ENCODE assay signal across 33 mouse cellular contexts in genomic region chr13:113202184-113202583, GRCm38 (mm10). TPM values are rescaled to one million over a fixed set of nuclear protein-coding genes. Genes with fewer than 3 reads are reported as not detected.
A peak's percentile ranks its signal among the peaks of the same experiment; 100 is the strongest.
DNase-seq lines count a peak whose midpoint lies in the region; ATAC-seq and TF ChIP-seq lines count a peak whose summit lies in the region.
"Had no signal": no experiment of that assay in that cellular context is flagged by ENCODE, and none has a peak within 500 bp of the region (broad histone marks: within the 10 kb centered on the region; RNA-seq: fewer than 3 reads in every experiment).

No protein-coding gene starts in this region.

- no peak for TF ChIP-seq POLR2A in myocyte (IDR thresholded peaks at IDR 0.05; ENCODE audit: insufficient read length, low read depth)

- H3K9me3 ChIP-seq in midbrain, embryonic 10.5 days (replicated peaks), result no peaks in the 10 kb centered on the region
- H3K9me3 ChIP-seq in midbrain, embryonic 16.5 days (replicated peaks; ENCODE audit: control insufficient read depth, low read length, poor library complexity, severe bottlenecking), result no peaks in the 10 kb centered on the region
- no peaks in the 10 kb centered on the region for H3K9me3 ChIP-seq in hindbrain, embryonic 14.5 days (ENCODE audit: control insufficient read depth, low read length)
- H3K9me3 ChIP-seq: embryonic facial prominence, embryonic 12.5 days; embryonic facial prominence, embryonic 15.5 days; forebrain, embryonic 10.5 days; forebrain, embryonic 13.5 days; G1E; heart, embryonic 13.5 days; hindbrain, embryonic 15.5 days had no signal

- no peaks in the 10 kb centered on the region for H3K79me2 ChIP-seq in myocyte (ENCODE audit: control insufficient read depth, insufficient read depth)

- DNase-seq in midbrain, embryonic 10.5 days (ENCODE audit: low spot score), result peak; percentile 3
- DNase-seq in Muller cell, postnatal 12 days (ENCODE audit: inconsistent ontology term), result peak; percentile 70
- no peak for DNase-seq in hindbrain, embryonic 14.5 days (ENCODE audit: low spot score)
- DNase-seq: adrenal gland, postnatal 10 days; adrenal gland, postnatal 36 days; cerebellum, adult 18-20 months; cerebellum, adult 9-10 months; cerebellum, postnatal 25 days; gastrocnemius, adult 2 months; gastrocnemius, postnatal 14 days; heart, postnatal 14 days; heart, postnatal 4 days; kidney, adult 2 months had no signal

- no peak overlapping the region for H3K27ac ChIP-seq in midbrain, embryonic 10.5 days (replicated peaks)
- no peak overlapping the region for H3K27ac ChIP-seq in midbrain, embryonic 16.5 days (ENCODE audit: low read length)
- no peak overlapping the region for H3K27ac ChIP-seq in hindbrain, embryonic 14.5 days
- H3K27ac ChIP-seq: embryonic facial prominence, embryonic 12.5 days; embryonic facial prominence, embryonic 15.5 days; forebrain, embryonic 10.5 days; forebrain, embryonic 13.5 days; gastrocnemius, adult 2 months; heart, embryonic 13.5 days; hindbrain, embryonic 15.5 days had no signal

- H3K9ac ChIP-seq in midbrain, embryonic 16.5 days (ENCODE audit: low read depth, low read length), result no peak overlapping the region
- H3K9ac ChIP-seq in hindbrain, embryonic 14.5 days, result no peak overlapping the region
- H3K9ac ChIP-seq: embryonic facial prominence, embryonic 12.5 days; embryonic facial prominence, embryonic 15.5 days; forebrain, embryonic 13.5 days; heart, embryonic 13.5 days; hindbrain, embryonic 15.5 days had no signal

- no peak overlapping the region for H3K4me3 ChIP-seq in midbrain, embryonic 10.5 days
- H3K4me3 ChIP-seq in midbrain, embryonic 16.5 days (ENCODE audit: low read depth, low read length), result no peak overlapping the region
- no peak overlapping the region for H3K4me3 ChIP-seq in myocyte
- H3K4me3 ChIP-seq in hindbrain, embryonic 14.5 days (replicated peaks; ENCODE audit: low read length), result no peak overlapping the region
- H3K4me3 ChIP-seq: embryonic facial prominence, embryonic 12.5 days; embryonic facial prominence, embryonic 15.5 days; erythroblast, embryonic 14.5 days; forebrain, embryonic 10.5 days; forebrain, embryonic 13.5 days; gastrocnemius, adult 2 months; heart, embryonic 13.5 days; hindbrain, embryonic 15.5 days had no signal

- WGBS in midbrain, embryonic 10.5 days, result 81% methylated on average over 4 of the region's 4 CpGs
- WGBS in midbrain, embryonic 16.5 days, result 83% methylated on average over 4 of the region's 4 CpGs
- 71% methylated on average over 4 of the region's 4 CpGs for whole genome bisulfite sequencing in hindbrain, embryonic 14.5 days

- peaks cover 24% of the 10 kb centered on the region for H3K4me1 ChIP-seq in midbrain, embryonic 10.5 days
- H3K4me1 ChIP-seq in midbrain, embryonic 16.5 days (ENCODE audit: control insufficient read depth, insufficient read depth, low read length), result no peaks in the 10 kb centered on the region
- no peaks in the 10 kb centered on the region for H3K4me1 ChIP-seq in hindbrain, embryonic 14.5 days (replicated peaks; ENCODE audit: control insufficient read depth, insufficient read depth, low read length)
- H3K4me1 ChIP-seq: embryonic facial prominence, embryonic 15.5 days; forebrain, embryonic 13.5 days; hindbrain, embryonic 15.5 days had no signal

- 0 out of 2 replicates have a peak, but pooled peaks cover 4% of the 10 kb centered on the region for H3K27me3 ChIP-seq in midbrain, embryonic 10.5 days (ENCODE audit: low read depth, poor library complexity, severe bottlenecking)
- H3K27me3 ChIP-seq in midbrain, embryonic 16.5 days (ENCODE audit: control insufficient read depth, insufficient read depth, low read depth, low read length), result no peaks in the 10 kb centered on the region
- H3K27me3 ChIP-seq in myocyte (ENCODE audit: control insufficient read depth, insufficient read depth, insufficient read length), result no peaks in the 10 kb centered on the region
- H3K27me3 ChIP-seq in hindbrain, embryonic 14.5 days (ENCODE audit: control insufficient read depth, insufficient read depth, low read length), result no peaks in the 10 kb centered on the region
- H3K27me3 ChIP-seq: CH12.LX; embryonic facial prominence, embryonic 12.5 days; embryonic facial prominence, embryonic 15.5 days; forebrain, embryonic 13.5 days; heart, embryonic 13.5 days; hindbrain, embryonic 15.5 days had no signal

- ATAC-seq in midbrain, embryonic 16.5 days, result no peak
- ATAC-seq in erythroid progenitor cell, adult 5-6 weeks (replicated peaks; ENCODE audit: low FRiP score, poor library complexity, severe bottlenecking), result no peak
- ATAC-seq in hindbrain, embryonic 14.5 days (ENCODE audit: low FRiP score), result no peak
- ATAC-seq: forebrain, embryonic 13.5 days; forebrain, embryonic 16.5 days; intestine, postnatal 0 days had no signal

- H3K36me3 ChIP-seq in midbrain, embryonic 10.5 days, result no peaks in the 10 kb centered on the region
- no peaks in the 10 kb centered on the region for H3K36me3 ChIP-seq in midbrain, embryonic 16.5 days (ENCODE audit: control insufficient read depth, insufficient read depth, low read length)
- H3K36me3 ChIP-seq in myocyte (ENCODE audit: control insufficient read depth, insufficient read depth), result no peaks in the 10 kb centered on the region
- no peaks in the 10 kb centered on the region for H3K36me3 ChIP-seq in hindbrain, embryonic 14.5 days (replicated peaks; ENCODE audit: control insufficient read depth, insufficient read depth)
- H3K36me3 ChIP-seq: embryonic facial prominence, embryonic 12.5 days; embryonic facial prominence, embryonic 15.5 days; forebrain, embryonic 10.5 days; G1E; heart, embryonic 13.5 days; hindbrain, embryonic 15.5 days had no signal

- no peak overlapping the region for H3ac ChIP-seq in myocyte (ENCODE audit: control insufficient read depth, insufficient read length)

- H3K4me2 ChIP-seq in midbrain, embryonic 16.5 days (ENCODE audit: low read length), result no peak overlapping the region
- peak overlapping the region; percentile 45 for H3K4me2 ChIP-seq in myocyte (ENCODE audit: low read depth)
- H3K4me2 ChIP-seq in hindbrain, embryonic 14.5 days (replicated peaks), result no peak overlapping the region
- H3K4me2 ChIP-seq: embryonic facial prominence, embryonic 12.5 days; embryonic facial prominence, embryonic 15.5 days; forebrain, embryonic 13.5 days; heart, embryonic 13.5 days; hindbrain, embryonic 15.5 days had no signal

TF ChIP-seq in myocyte, 11 proteins besides CTCF, POLR2A, EP300 and RAD21:
- TF ChIP-seq MYOD1 (IDR thresholded peaks at IDR 0.05; ENCODE audit: control insufficient read depth in 1 of 3, insufficient read length in 2 of 3, low read depth in 2 of 3), result no peak
- TF ChIP-seq MYOG (IDR thresholded peaks at IDR 0.05; ENCODE audit: control insufficient read depth in 1 of 3, insufficient read depth in 1 of 3, insufficient read length in 2 of 3, low read depth in 2 of 3), result no peak
- TF ChIP-seq MAX (IDR thresholded peaks at IDR 0.05; ENCODE audit: low read depth), result no peak
- no peak for TF ChIP-seq TCF3 (IDR thresholded peaks at IDR 0.05; ENCODE audit: insufficient read length, low read depth)
- no peak for TF ChIP-seq SRF (IDR thresholded peaks at IDR 0.05; ENCODE audit: control insufficient read depth, insufficient read length, low read depth)
- no peak for TF ChIP-seq CEBPB (IDR thresholded peaks at IDR 0.05; ENCODE audit: insufficient read depth, poor library complexity, severe bottlenecking)
- no peak for TF ChIP-seq POLR2AphosphoS2 (IDR thresholded peaks at IDR 0.05; ENCODE audit: insufficient read length, low read depth)
- no peak for TF ChIP-seq REST (IDR thresholded peaks at IDR 0.05; ENCODE audit: insufficient read depth, insufficient read length)
- TF ChIP-seq USF1 (IDR thresholded peaks at IDR 0.05; ENCODE audit: low read depth), result no peak
- TF ChIP-seq E2F4 (IDR thresholded peaks at IDR 0.05; ENCODE audit: insufficient read depth), result no peak

RNA-seq across cellular contexts. Expression of gene Esm1, which starts 7.3 kb away (rescaled TPM):
- 1.8 and 2.6 TPM in 2 replicates for polyA plus RNA-seq in midbrain, embryonic 10.5 days (2016; fragmentation: Nextera tagmentation; extraction: Ambion mirVana)
- polyA plus RNA-seq in midbrain, embryonic 16.5 days (2015; fragmentation: Nextera tagmentation; extraction: Ambion mirVana), result 1.8 and 2.1 TPM in 2 replicates
- polyA plus RNA-seq in myocyte (2012; fragmentation: generic; extraction: Trizol), result not detected
- 1.8 TPM in 1 of 2 replicates, not detected in the other for total RNA-seq in erythroid progenitor cell, adult 5-6 weeks (2015; ENCODE audit: low replicate concordance)
- total RNA-seq in erythroid progenitor cell, adult 5-6 weeks (2017; ENCODE audit: low replicate concordance), result 1.9 TPM in 1 of 2 replicates, not detected in the other
- 1.2 and 1.8 TPM in 2 replicates for polyA plus RNA-seq in hindbrain, embryonic 14.5 days (2014; fragmentation: Nextera tagmentation; extraction: Ambion mirVana)
- total RNA-seq: G1E had no signal
- polyA plus RNA-seq: G1E had no signal

RNA-seq across cellular contexts. Expression of gene Gzmk, which starts 23.5 kb away (rescaled TPM):
- not detected in 2 replicates for polyA plus RNA-seq in midbrain, embryonic 10.5 days (2016; fragmentation: Nextera tagmentation; extraction: Ambion mirVana)
- polyA plus RNA-seq in midbrain, embryonic 16.5 days (2015; fragmentation: Nextera tagmentation; extraction: Ambion mirVana), result 0.14 and 0.26 TPM in 2 replicates
- polyA plus RNA-seq in myocyte (2012; fragmentation: generic; extraction: Trizol), result not detected
- not detected in 2 replicates for total RNA-seq in erythroid progenitor cell, adult 5-6 weeks (2015; ENCODE audit: low replicate concordance)
- not detected in 2 replicates for total RNA-seq in erythroid progenitor cell, adult 5-6 weeks (2017; ENCODE audit: low replicate concordance)
- not detected in 2 replicates for polyA plus RNA-seq in hindbrain, embryonic 14.5 days (2014; fragmentation: Nextera tagmentation; extraction: Ambion mirVana)
- total RNA-seq: adrenal gland, postnatal 10 days; adrenal gland, postnatal 36 days; CH12.LX; common myeloid progenitor, adult 5-6 weeks; G1E; gastrocnemius, adult 2 months; gastrocnemius, postnatal 14 days; gastrocnemius, postnatal 4 days; heart, adult 18-20 months; heart, postnatal 14 days; heart, postnatal 4 days had no signal
- polyA plus RNA-seq: embryonic facial prominence, embryonic 12.5 days; embryonic facial prominence, embryonic 15.5 days; erythroblast, embryonic 14.5 days; forebrain, embryonic 10.5 days; forebrain, embryonic 13.5 days; G1E; heart, embryonic 13.5 days; heart, embryonic 16.5 days; hindbrain, embryonic 11.5 days; intestine, embryonic 14.5 days; intestine, postnatal 0 days; kidney, adult 2 months had no signal
